Mouse (Mus musculus): Measurements from ENCODE around the gene Eps15.

DNA sequence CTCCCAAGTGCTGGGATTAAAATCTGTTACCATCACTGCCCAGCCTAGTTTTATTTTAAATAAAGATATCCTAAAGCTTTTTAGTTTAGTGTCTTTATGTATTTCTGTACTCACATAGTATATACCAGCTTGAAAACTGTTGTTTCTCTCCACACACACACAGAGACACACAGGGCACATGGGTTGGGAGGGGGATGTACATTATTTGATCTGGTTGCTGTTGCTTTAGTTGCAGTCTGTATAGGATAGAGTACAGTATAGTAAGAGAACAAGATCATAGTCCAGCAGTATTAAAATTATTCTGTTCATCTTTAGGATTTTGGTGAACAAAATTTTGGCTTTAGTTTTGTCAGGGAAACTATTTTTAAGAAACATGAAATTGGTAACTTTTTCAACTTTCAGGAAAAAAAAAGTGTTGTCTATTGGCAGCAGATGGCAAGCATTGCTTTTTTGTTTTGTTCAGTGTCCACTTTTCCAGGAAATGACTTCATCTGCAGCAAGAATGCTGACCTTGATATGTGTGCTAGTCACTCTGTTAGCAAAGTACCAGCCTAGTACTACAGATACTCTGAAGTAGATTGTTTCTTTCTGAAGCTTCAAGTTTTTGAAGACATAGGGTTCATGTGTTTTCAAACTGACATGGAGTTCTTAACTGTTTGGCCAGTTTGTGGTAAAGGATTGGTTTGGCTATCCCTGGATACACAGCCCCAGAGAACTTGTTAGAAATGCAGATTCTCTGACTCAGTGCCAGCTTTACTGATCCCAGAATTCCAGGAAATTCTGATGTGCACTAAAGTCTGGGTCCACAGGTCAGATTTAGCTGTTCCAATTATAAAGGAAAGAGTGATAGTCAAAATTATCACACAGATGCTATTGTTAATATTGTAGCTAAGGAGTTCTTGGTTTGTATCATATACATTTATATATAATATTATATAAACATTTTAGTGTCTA, 37.1 kb downstream of the Eps15 start:
- TF ChIP-seq CTCF (IDR thresholded peaks at IDR 0.05; ENCODE audit: control insufficient read depth, insufficient read depth, insufficient replicate concordance, low read depth, low read length), result no peak
- no peak for TF ChIP-seq POLR2A (IDR thresholded peaks at IDR 0.05; ENCODE audit: control insufficient read depth, low read depth, low read length)

All from testis, adult 2 months (tissue).